Mouse (Mus musculus): Measurements from ENCODE around the gene Creg1.

- TF ChIP-seq POLR2A (IDR thresholded peaks at IDR 0.05; ENCODE audit: insufficient read depth, low read length) (no peak), CTCF (IDR thresholded peaks at IDR 0.05; ENCODE audit: low read depth, low read length) (no peak), EP300 (IDR thresholded peaks at IDR 0.05; ENCODE audit: insufficient read depth, low read depth, low read length) (no peak)
Observed at GRCm38 (mm10) chr1:165810633-165811032, 47.1 kb downstream of the Creg1 start.

Data from ES-Bruce4 (cell line).